9 mouse cellular contexts compared by ENCODE assay signal in genomic region chr13:98534190-98534912, GRCm38 (mm10). TPM values are rescaled to one million over a fixed set of nuclear protein-coding genes. Genes with fewer than 3 reads are reported as not detected.
DNase-seq lines count a peak whose midpoint lies in the region; ATAC-seq lines count a peak whose summit lies in the region.
"Had no signal": no experiment of that assay in that cellular context is flagged by ENCODE, and none has a peak within 500 bp of the region (broad histone marks: within the 10 kb centered on the region; RNA-seq: fewer than 3 reads in every experiment).

No protein-coding gene starts in this region.

- WGBS in heart, embryonic 12.5 days = 25% methylated on average over 18 of the region's 18 CpGs
- WGBS in kidney, embryonic 14.5 days = 13% methylated on average over 18 of the region's 18 CpGs
- 29% methylated on average over 18 of the region's 18 CpGs for WGBS in midbrain, embryonic 10.5 days
- 51% methylated on average over 18 of the region's 18 CpGs for WGBS in liver, embryonic 12.5 days (ENCODE audit: insufficient replicate concordance)

- H3K9me3 ChIP-seq in heart, embryonic 12.5 days (replicated peaks) = 0 out of 2 replicates have a peak, but pooled peaks cover 4% of the 10 kb centered on the region
- H3K9me3 ChIP-seq in kidney, embryonic 14.5 days (ENCODE audit: control insufficient read depth, low read length) = peaks cover 6% of the 10 kb centered on the region; the same call in 1 of the 2 replicates
- H3K9me3 ChIP-seq in midbrain, embryonic 10.5 days (replicated peaks) = peaks cover 12% of the 10 kb centered on the region; the same call in 1 of the 2 replicates
- H3K9me3 ChIP-seq in liver, embryonic 12.5 days (replicated peaks) = peaks cover 3% of the 10 kb centered on the region; the same call in 1 of the 2 replicates

- H3K4me3 ChIP-seq in heart, embryonic 12.5 days = no peak overlapping the region
- no peak overlapping the region; the same call in 1 of the 2 replicates for H3K4me3 ChIP-seq in kidney, embryonic 14.5 days (ENCODE audit: low read length)
- peak overlapping the region; percentile 30; the same call in 1 of the 2 replicates for H3K4me3 ChIP-seq in midbrain, embryonic 10.5 days
- H3K4me3 ChIP-seq in liver, embryonic 12.5 days = no peak overlapping the region

- no peaks in the 10 kb centered on the region for H3K36me3 ChIP-seq in heart, embryonic 12.5 days
- H3K36me3 ChIP-seq in kidney, embryonic 14.5 days (ENCODE audit: control insufficient read depth, insufficient read depth, low read length) = no peaks in the 10 kb centered on the region
- no peaks in the 10 kb centered on the region; the same call in 1 of the 2 replicates for H3K36me3 ChIP-seq in midbrain, embryonic 10.5 days
- H3K36me3 ChIP-seq in liver, embryonic 12.5 days = no peaks in the 10 kb centered on the region

- ATAC-seq in heart, embryonic 12.5 days (ENCODE audit: insufficient number of reproducible peaks, low FRiP score) = peak; percentile 82; the same call in 1 of the 2 replicates
- peak; percentile 91 for ATAC-seq in kidney, embryonic 14.5 days (ENCODE audit: low FRiP score, low TSS enrichment)
- ATAC-seq in liver, embryonic 12.5 days = no peak

- H3K9ac ChIP-seq in heart, embryonic 12.5 days = 0 out of 2 replicates have a peak overlapping the region, but pooled peaks have one; percentile 14
- H3K9ac ChIP-seq in kidney, embryonic 14.5 days (ENCODE audit: low read depth, low read length) = no peak overlapping the region
- no peak overlapping the region for H3K9ac ChIP-seq in liver, embryonic 12.5 days

- peak overlapping the region; percentile 51 for H3K4me2 ChIP-seq in heart, embryonic 12.5 days
- H3K4me2 ChIP-seq in kidney, embryonic 14.5 days (replicated peaks; ENCODE audit: low read depth, low read length) = peak overlapping the region; percentile 19
- H3K4me2 ChIP-seq in liver, embryonic 12.5 days = no peak overlapping the region

- intact Hi-C loops in heart, postnatal 25 days (cut with DNase I) = no loop called here

- H3K4me1 ChIP-seq in heart, embryonic 12.5 days (replicated peaks) = peaks cover 34% of the 10 kb centered on the region
- H3K4me1 ChIP-seq in kidney, embryonic 14.5 days (ENCODE audit: control insufficient read depth, insufficient read depth, low read length) = peaks cover 30% of the 10 kb centered on the region
- H3K4me1 ChIP-seq in midbrain, embryonic 10.5 days = peaks cover 48% of the 10 kb centered on the region
- no peaks in the 10 kb centered on the region for H3K4me1 ChIP-seq in liver, embryonic 12.5 days

- DNase-seq in heart, adult 11 months = peak; percentile 93
- DNase-seq in heart, postnatal 25 days (ENCODE audit: low spot score) = no peak
- DNase-seq in embryo, embryonic 11 days = peak; percentile 87
- DNase-seq in midbrain, embryonic 10.5 days (ENCODE audit: low spot score) = peak; percentile 70
- peak; percentile 33 for DNase-seq in urinary bladder, postnatal 25 days (ENCODE audit: low spot score)

- peak overlapping the region; percentile 42; the same call in 1 of the 2 replicates for H3K27ac ChIP-seq in heart, embryonic 12.5 days (ENCODE audit: poor library complexity, severe bottlenecking)
- peak overlapping the region; percentile 44; the same call in 1 of the 2 replicates for H3K27ac ChIP-seq in kidney, embryonic 14.5 days (ENCODE audit: low read depth, low read length)
- 0 out of 2 replicates have a peak overlapping the region, but pooled peaks have one; percentile 33 for H3K27ac ChIP-seq in midbrain, embryonic 10.5 days (replicated peaks)
- H3K27ac ChIP-seq in liver, embryonic 12.5 days = no peak overlapping the region

- peaks cover 6% of the 10 kb centered on the region; the same call in 1 of the 2 replicates for H3K27me3 ChIP-seq in heart, embryonic 12.5 days (replicated peaks)
- H3K27me3 ChIP-seq in kidney, embryonic 14.5 days (ENCODE audit: control insufficient read depth, insufficient read depth, low read length) = no peaks in the 10 kb centered on the region; the same call in 1 of the 2 replicates
- H3K27me3 ChIP-seq in midbrain, embryonic 10.5 days (ENCODE audit: low read depth, poor library complexity, severe bottlenecking) = peaks cover 91% of the 10 kb centered on the region
- H3K27me3 ChIP-seq in liver, embryonic 12.5 days (replicated peaks) = peaks cover 15% of the 10 kb centered on the region; the same call in 1 of the 2 replicates

RNA-seq across cellular contexts. Expression of gene Gm10320, which starts 42.5 kb away (rescaled TPM):
- total RNA-seq in heart, postnatal 25 days (2021) = not detected
- polyA plus RNA-seq in heart, embryonic 12.5 days (2016; fragmentation: Nextera tagmentation; extraction: Ambion mirVana) = 0.82 TPM in 1 of 2 replicates, not detected in the other
- polyA plus RNA-seq in kidney, embryonic 14.5 days (2014; fragmentation: Nextera tagmentation; extraction: Ambion mirVana) = 1.2 TPM in 2 replicates
- polyA plus RNA-seq in midbrain, embryonic 10.5 days (2016; fragmentation: Nextera tagmentation; extraction: Ambion mirVana) = 1.1 and 1.2 TPM in 2 replicates
- polyA plus RNA-seq in liver, embryonic 12.5 days (2016; fragmentation: Nextera tagmentation; extraction: Ambion mirVana) = 0.63 and 0.98 TPM in 2 replicates
- total RNA-seq: neutrophil, adult 5-6 weeks had no signal
